Mouse (Mus musculus) brain, embryonic 14.5 days (tissue): ENCODE results near the gene Adar. TPM values are rescaled to one million over a fixed set of nuclear protein-coding genes. Genes with fewer than 3 reads are reported as not detected.

ENCODE experiments used
- DNase-seq: peaks from one replicate; pipeline ENCODE4 v3.0.0-alpha.2; 2011; ENCODE audit warnings: low read depth
- CTCF ChIP-seq: fragments of 200-500 bp; IDR thresholded peaks from 2 replicates; pipeline ENCODE4 v1.5.1; 2012; ENCODE audit warnings: inconsistent platforms, mild to moderate bottlenecking, moderate library complexity, borderline replicate concordance; ENCODE audit not compliant: insufficient read depth, insufficient read length; ENCODE audit errors: extremely low read depth
- POLR2A ChIP-seq: fragments of 200-500 bp; IDR thresholded peaks from 2 replicates; pipeline ENCODE4 v1.6.1; 2012; ENCODE audit warnings: mild to moderate bottlenecking, inconsistent platforms, borderline replicate concordance; ENCODE audit not compliant: poor library complexity, insufficient read depth, insufficient read length, severe bottlenecking; ENCODE audit errors: extremely low read depth
- polyA plus RNA-seq: library from polyadenylated mRNA; depleted of rRNA; stranded (reverse); fragments of >200 nt; gene quantifications from 2 replicates; pipeline ENCODE4 v1.2.3, GENCODE M21; 2012; rRNA removed

Gene Adar
- polyA plus RNA-seq, 1 experiment: 78.2 TPM

GRCm38 (mm10) chr3:89800774-89801506 is 86.1 kb downstream of the Adar start:
- TF ChIP-seq POLR2A (no peak), CTCF (no peak)
- DNase-seq: no peak

GRCm38 (mm10) chr3:89801507-89801847 is 86.7 kb downstream of the Adar start:
- no peak for TF ChIP-seq POLR2A
- no peak for DNase-seq

GRCm38 (mm10) chr3:89802876-89803275 is 88.1 kb downstream of the Adar start:
- TF ChIP-seq CTCF: no peak
- no peak for TF ChIP-seq POLR2A
- no peak for DNase-seq

Other genes starting within 250 kb of the Adar start
- gene Kcnn3, start 194.9 kb upstream of the Adar start, polyA plus RNA-seq: 11.5 and 13.8 TPM in 2 replicates
- gene Chrnb2, start 49.6 kb downstream of the Adar start, polyA plus RNA-seq: 50.3 and 53.7 TPM in 2 replicates
- gene Ube2q1, start 58.6 kb downstream of the Adar start, polyA plus RNA-seq: 45.1 and 61.2 TPM in 2 replicates
- gene She, start 116.3 kb downstream of the Adar start, polyA plus RNA-seq: 0.77 and 2.0 TPM in 2 replicates
- 0.45 and 0.93 TPM in 2 replicates for gene Il6ra, start 198.2 kb downstream of the Adar start, polyA plus RNA-seq
- 71.0 and 80.8 TPM in 2 replicates for gene Atp8b2, start 248.5 kb downstream of the Adar start, polyA plus RNA-seq